ENCODE assay signal across 13 mouse cellular contexts in genomic region chr2:119157836-119158235, GRCm38 (mm10). TPM values are rescaled to one million over a fixed set of nuclear protein-coding genes. Genes with fewer than 3 reads are reported as not detected.
DNase-seq lines count a peak whose midpoint lies in the region; ATAC-seq and TF ChIP-seq lines count a peak whose summit lies in the region.
"Had no signal": no experiment of that assay in that cellular context is flagged by ENCODE, and none has a peak within 500 bp of the region (broad histone marks: within the 10 kb centered on the region; RNA-seq: fewer than 3 reads in every experiment).

No protein-coding gene starts in this region.

- H3K4me3 ChIP-seq in hindbrain, embryonic 10.5 days = peak overlapping the region; percentile 100; the same call in 1 of the 2 replicates
- no peak overlapping the region for H3K4me3 ChIP-seq in hindbrain, embryonic 11.5 days (ENCODE audit: low read depth, low read length)
- H3K4me3 ChIP-seq in midbrain, embryonic 14.5 days (replicated peaks; ENCODE audit: low read depth, low read length) = no peak overlapping the region
- H3K4me3 ChIP-seq in midbrain, embryonic 10.5 days = no peak overlapping the region
- peak overlapping the region; percentile 99 for H3K4me3 ChIP-seq in embryonic facial prominence, embryonic 15.5 days (replicated peaks)
- H3K4me3 ChIP-seq in myocyte = peak overlapping the region; percentile 68

- no peak overlapping the region for H3K27ac ChIP-seq in hindbrain, embryonic 10.5 days
- H3K27ac ChIP-seq in hindbrain, embryonic 11.5 days (ENCODE audit: low read depth, low read length) = no peak overlapping the region
- no peak overlapping the region for H3K27ac ChIP-seq in midbrain, embryonic 14.5 days (replicated peaks; ENCODE audit: low read depth, low read length)
- H3K27ac ChIP-seq in midbrain, embryonic 10.5 days (replicated peaks) = no peak overlapping the region
- no peak overlapping the region for H3K27ac ChIP-seq in embryonic facial prominence, embryonic 15.5 days (replicated peaks)

- DNase-seq in hindbrain, embryonic 10.5 days (ENCODE audit: low spot score) = no peak
- DNase-seq in hindbrain, embryonic 11.5 days (ENCODE audit: low spot score) = no peak
- no peak for DNase-seq in midbrain, embryonic 14.5 days
- DNase-seq in midbrain, embryonic 10.5 days (ENCODE audit: low spot score) = no peak
- no peak for DNase-seq in embryo, embryonic 10 days (ENCODE audit: low spot score)
- DNase-seq in layer of hippocampus, postnatal 10 days (ENCODE audit: low spot score in 2 of 2) = no peak
- DNase-seq: adrenal gland, postnatal 36 days; cerebellum, postnatal 36 days; kidney, postnatal 36 days; thymus, adult 18-20 months had no signal

- H3K36me3 ChIP-seq in hindbrain, embryonic 10.5 days = peaks cover 21% of the 10 kb centered on the region
- H3K36me3 ChIP-seq in hindbrain, embryonic 11.5 days (ENCODE audit: control insufficient read depth, insufficient read depth, low read length) = no peaks in the 10 kb centered on the region
- peaks cover 15% of the 10 kb centered on the region for H3K36me3 ChIP-seq in midbrain, embryonic 14.5 days (ENCODE audit: control insufficient read depth, insufficient read depth, low read length)
- peaks cover 23% of the 10 kb centered on the region for H3K36me3 ChIP-seq in midbrain, embryonic 10.5 days
- H3K36me3 ChIP-seq in embryonic facial prominence, embryonic 15.5 days = peaks cover 15% of the 10 kb centered on the region
- H3K36me3 ChIP-seq in myocyte (ENCODE audit: control insufficient read depth, insufficient read depth) = peaks cover 8% of the 10 kb centered on the region

- no peaks in the 10 kb centered on the region for H3K27me3 ChIP-seq in hindbrain, embryonic 10.5 days (ENCODE audit: insufficient read depth, poor library complexity, severe bottlenecking)
- no peaks in the 10 kb centered on the region for H3K27me3 ChIP-seq in hindbrain, embryonic 11.5 days (ENCODE audit: control insufficient read depth, insufficient read depth, low read length)
- no peaks in the 10 kb centered on the region for H3K27me3 ChIP-seq in midbrain, embryonic 14.5 days (ENCODE audit: control insufficient read depth, insufficient read depth, low read length)
- H3K27me3 ChIP-seq in midbrain, embryonic 10.5 days (ENCODE audit: low read depth, poor library complexity, severe bottlenecking) = no peaks in the 10 kb centered on the region
- H3K27me3 ChIP-seq in embryonic facial prominence, embryonic 15.5 days = no peaks in the 10 kb centered on the region
- no peaks in the 10 kb centered on the region for H3K27me3 ChIP-seq in myocyte (ENCODE audit: control insufficient read depth, insufficient read depth, insufficient read length)

- TF ChIP-seq POLR2A in myocyte (IDR thresholded peaks at IDR 0.05; ENCODE audit: insufficient read length, low read depth) = no peak

- no peak overlapping the region; the same call in 1 of the 2 replicates for H3K4me2 ChIP-seq in hindbrain, embryonic 11.5 days (replicated peaks; ENCODE audit: low read depth, low read length)
- H3K4me2 ChIP-seq in midbrain, embryonic 14.5 days (ENCODE audit: low read length) = peak overlapping the region; percentile 95; the same call in 1 of the 2 replicates
- H3K4me2 ChIP-seq in embryonic facial prominence, embryonic 15.5 days (replicated peaks) = no peak overlapping the region
- H3K4me2 ChIP-seq in myocyte (ENCODE audit: low read depth) = peak overlapping the region; percentile 87

- no peaks in the 10 kb centered on the region for H3K9me3 ChIP-seq in hindbrain, embryonic 10.5 days
- H3K9me3 ChIP-seq in hindbrain, embryonic 11.5 days (ENCODE audit: control insufficient read depth, low read length) = no peaks in the 10 kb centered on the region
- H3K9me3 ChIP-seq in midbrain, embryonic 14.5 days (ENCODE audit: control insufficient read depth, low read length) = no peaks in the 10 kb centered on the region
- no peaks in the 10 kb centered on the region for H3K9me3 ChIP-seq in midbrain, embryonic 10.5 days (replicated peaks)
- H3K9me3 ChIP-seq in embryonic facial prominence, embryonic 15.5 days (replicated peaks) = no peaks in the 10 kb centered on the region

- ATAC-seq in hindbrain, embryonic 11.5 days (ENCODE audit: low FRiP score) = no peak
- ATAC-seq in midbrain, embryonic 14.5 days (ENCODE audit: low FRiP score, low TSS enrichment) = no peak
- no peak for ATAC-seq in embryonic facial prominence, embryonic 15.5 days (ENCODE audit: insufficient number of reproducible peaks, low FRiP score, low TSS enrichment, low read depth)

- H3K4me1 ChIP-seq in hindbrain, embryonic 10.5 days (replicated peaks) = peaks cover 31% of the 10 kb centered on the region
- no peaks in the 10 kb centered on the region for H3K4me1 ChIP-seq in hindbrain, embryonic 11.5 days (replicated peaks; ENCODE audit: control insufficient read depth, insufficient read depth, low read length)
- H3K4me1 ChIP-seq in midbrain, embryonic 14.5 days (ENCODE audit: control insufficient read depth, insufficient read depth, low read length) = peaks cover 14% of the 10 kb centered on the region
- peaks cover 24% of the 10 kb centered on the region for H3K4me1 ChIP-seq in midbrain, embryonic 10.5 days
- H3K4me1 ChIP-seq in embryonic facial prominence, embryonic 15.5 days = peaks cover 16% of the 10 kb centered on the region; the same call in 1 of the 2 replicates

- no peak overlapping the region for H3ac ChIP-seq in myocyte (ENCODE audit: control insufficient read depth, insufficient read length)

- H3K9ac ChIP-seq in hindbrain, embryonic 11.5 days (ENCODE audit: low read depth, low read length) = no peak overlapping the region
- no peak overlapping the region for H3K9ac ChIP-seq in midbrain, embryonic 14.5 days (replicated peaks; ENCODE audit: low read length)
- H3K9ac ChIP-seq in embryonic facial prominence, embryonic 15.5 days = no peak overlapping the region

- peaks cover 15% of the 10 kb centered on the region for H3K79me2 ChIP-seq in myocyte (ENCODE audit: control insufficient read depth, insufficient read depth)

TF ChIP-seq in myocyte, 11 proteins besides CTCF, POLR2A, EP300 and RAD21 (continues in another document):
- TF ChIP-seq POLR2AphosphoS2 (IDR thresholded peaks at IDR 0.05; ENCODE audit: insufficient read length, low read depth) = no peak
- TF ChIP-seq TCF3 (IDR thresholded peaks at IDR 0.05; ENCODE audit: insufficient read length, low read depth) = no peak
- TF ChIP-seq CEBPB (IDR thresholded peaks at IDR 0.05; ENCODE audit: insufficient read depth, poor library complexity, severe bottlenecking) = no peak

RNA-seq across cellular contexts. Expression of gene Rmdn3, which starts 1.0 kb away (rescaled TPM):
- 43.6 and 48.1 TPM in 2 replicates for polyA plus RNA-seq in hindbrain, embryonic 10.5 days (2016; fragmentation: Nextera tagmentation; extraction: Ambion mirVana)
- polyA plus RNA-seq in hindbrain, embryonic 11.5 days (2014; fragmentation: Nextera tagmentation; extraction: Ambion mirVana) = 43.6 and 45.7 TPM in 2 replicates
- 43.8 and 45.7 TPM in 2 replicates for polyA plus RNA-seq in midbrain, embryonic 14.5 days (2014; fragmentation: Nextera tagmentation; extraction: Ambion mirVana)
- 47.4 and 49.9 TPM in 2 replicates for polyA plus RNA-seq in midbrain, embryonic 10.5 days (2016; fragmentation: Nextera tagmentation; extraction: Ambion mirVana)
- 40.2 and 41.0 TPM in 2 replicates for polyA plus RNA-seq in embryonic facial prominence, embryonic 15.5 days (2015; fragmentation: Nextera tagmentation; extraction: Ambion mirVana)
- 20.7 TPM for polyA plus RNA-seq in myocyte (2012; fragmentation: generic; extraction: Trizol)
- total RNA-seq in layer of hippocampus, postnatal 10 days (2021) = 10 to 100 TPM; 43.0 to 51.9 TPM

RNA-seq across cellular contexts. Expression of gene Gchfr, which starts 9.7 kb away (rescaled TPM):
- 3.3 and 6.1 TPM in 2 replicates for polyA plus RNA-seq in hindbrain, embryonic 10.5 days (2016; fragmentation: Nextera tagmentation; extraction: Ambion mirVana)
- polyA plus RNA-seq in hindbrain, embryonic 11.5 days (2014; fragmentation: Nextera tagmentation; extraction: Ambion mirVana) = 4.9 and 5.4 TPM in 2 replicates
- 7.4 and 8.6 TPM in 2 replicates for polyA plus RNA-seq in midbrain, embryonic 14.5 days (2014; fragmentation: Nextera tagmentation; extraction: Ambion mirVana)
- 2.7 and 3.2 TPM in 2 replicates for polyA plus RNA-seq in midbrain, embryonic 10.5 days (2016; fragmentation: Nextera tagmentation; extraction: Ambion mirVana)
- 10.6 and 15.0 TPM in 2 replicates for polyA plus RNA-seq in embryonic facial prominence, embryonic 15.5 days (2015; fragmentation: Nextera tagmentation; extraction: Ambion mirVana)
- polyA plus RNA-seq in myocyte (2012; fragmentation: generic; extraction: Trizol) = 90.4 TPM
- total RNA-seq in layer of hippocampus, postnatal 10 days (2021) = under 1 TPM in 1 of 2 experiments, not detected in 1; 0.62 TPM
- total RNA-seq: layer of hippocampus, postnatal 25 days had no signal

RNA-seq across cellular contexts. Expression of gene Gm14137, which starts 16.5 kb away (rescaled TPM):
- polyA plus RNA-seq in hindbrain, embryonic 10.5 days (2016; fragmentation: Nextera tagmentation; extraction: Ambion mirVana) = 0.75 and 0.85 TPM in 2 replicates
- polyA plus RNA-seq in hindbrain, embryonic 11.5 days (2014; fragmentation: Nextera tagmentation; extraction: Ambion mirVana) = 0.32 and 0.33 TPM in 2 replicates
- polyA plus RNA-seq in midbrain, embryonic 14.5 days (2014; fragmentation: Nextera tagmentation; extraction: Ambion mirVana) = 0.43 and 0.90 TPM in 2 replicates
- polyA plus RNA-seq in midbrain, embryonic 10.5 days (2016; fragmentation: Nextera tagmentation; extraction: Ambion mirVana) = 0.72 and 1.1 TPM in 2 replicates
- 5.0 and 5.4 TPM in 2 replicates for polyA plus RNA-seq in embryonic facial prominence, embryonic 15.5 days (2015; fragmentation: Nextera tagmentation; extraction: Ambion mirVana)
- polyA plus RNA-seq in myocyte (2012; fragmentation: generic; extraction: Trizol) = 6.3 TPM
- under 1 TPM in 1 of 2 experiments, not detected in 1; 0.13 TPM for total RNA-seq in layer of hippocampus, postnatal 10 days (2021)
- total RNA-seq: layer of hippocampus, postnatal 25 days had no signal

RNA-seq across cellular contexts. Expression of gene Rad51, which starts 45.2 kb away (rescaled TPM):
- polyA plus RNA-seq in hindbrain, embryonic 10.5 days (2016; fragmentation: Nextera tagmentation; extraction: Ambion mirVana) = 61.6 and 87.3 TPM in 2 replicates
- 48.1 and 57.9 TPM in 2 replicates for polyA plus RNA-seq in hindbrain, embryonic 11.5 days (2014; fragmentation: Nextera tagmentation; extraction: Ambion mirVana)
- polyA plus RNA-seq in midbrain, embryonic 14.5 days (2014; fragmentation: Nextera tagmentation; extraction: Ambion mirVana) = 6.8 and 12.2 TPM in 2 replicates
- 95.6 and 97.9 TPM in 2 replicates for polyA plus RNA-seq in midbrain, embryonic 10.5 days (2016; fragmentation: Nextera tagmentation; extraction: Ambion mirVana)
- 36.3 and 37.2 TPM in 2 replicates for polyA plus RNA-seq in embryonic facial prominence, embryonic 15.5 days (2015; fragmentation: Nextera tagmentation; extraction: Ambion mirVana)
- 8.7 TPM for polyA plus RNA-seq in myocyte (2012; fragmentation: generic; extraction: Trizol)
- 1 to 10 TPM; 3.7 to 4.2 TPM for total RNA-seq in layer of hippocampus, postnatal 10 days (2021)

RNA-seq across cellular contexts. Expression of gene Zfyve19, which starts 50.6 kb away (rescaled TPM):
- 52.2 and 57.4 TPM in 2 replicates for polyA plus RNA-seq in hindbrain, embryonic 10.5 days (2016; fragmentation: Nextera tagmentation; extraction: Ambion mirVana)
- polyA plus RNA-seq in hindbrain, embryonic 11.5 days (2014; fragmentation: Nextera tagmentation; extraction: Ambion mirVana) = 42.9 and 46.2 TPM in 2 replicates
- 57.3 and 58.7 TPM in 2 replicates for polyA plus RNA-seq in midbrain, embryonic 14.5 days (2014; fragmentation: Nextera tagmentation; extraction: Ambion mirVana)
- polyA plus RNA-seq in midbrain, embryonic 10.5 days (2016; fragmentation: Nextera tagmentation; extraction: Ambion mirVana) = 56.1 and 57.4 TPM in 2 replicates
- polyA plus RNA-seq in embryonic facial prominence, embryonic 15.5 days (2015; fragmentation: Nextera tagmentation; extraction: Ambion mirVana) = 54.1 and 61.4 TPM in 2 replicates
- 23.2 TPM for polyA plus RNA-seq in myocyte (2012; fragmentation: generic; extraction: Trizol)
- total RNA-seq in layer of hippocampus, postnatal 10 days (2021) = 10 to 100 TPM; 38.4 to 46.9 TPM

Comparison
In these comparisons a context has a peak if more than half of its experiments do, and no peak if none do; other contexts are left out.
1. H3K4me3 ChIP-seq: peak in hindbrain, embryonic 10.5 days (single experiment), embryonic facial prominence, embryonic 15.5 days (single experiment) and myocyte (single experiment); none in hindbrain, embryonic 11.5 days (single experiment), midbrain, embryonic 14.5 days (single experiment) and midbrain, embryonic 10.5 days (single experiment).
2. H3K4me2 ChIP-seq: peak in midbrain, embryonic 14.5 days (single experiment) and myocyte (single experiment); none in hindbrain, embryonic 11.5 days (single experiment) and embryonic facial prominence, embryonic 15.5 days (single experiment).